Mouse (Mus musculus) MEL (cell line): ENCODE measurements around the gene Msi2. TPM values are rescaled to one million over a fixed set of nuclear protein-coding genes. Genes with fewer than 3 reads are reported as not detected.

Experiments used
- DNase-seq: peaks from one replicate; pipeline ENCODE4 v3.0.0; 2011; ENCODE audit warnings: low read depth, low spot score
- H3K27ac ChIP-seq: 2 replicates; pipeline ENCODE4 v1.5.1; 2012; ENCODE audit warnings: low read depth, mild to moderate bottlenecking, control low read depth, low read length, moderate library complexity; ENCODE audit not compliant: control insufficient read depth
- H3K27me3 ChIP-seq, 2 experiments: fragments of 150-350 bp in 1 of 2; sonication (generic) in 1 of 2; 2 replicates each; pipeline ENCODE4 v1.6.1; 2012; ENCODE audit warnings: low read length in 2 of 2, mild to moderate bottlenecking in 2 of 2, improper control_type of control experiment in 1 of 2, moderate library complexity in 1 of 2; ENCODE audit not compliant: insufficient read depth in 2 of 2, control insufficient read depth in 1 of 2
- H3K36me3 ChIP-seq, 2 experiments: 2 replicates each; pipeline ENCODE4 v1.6.1; 2012 to 2014; ENCODE audit warnings: low read length in 2 of 2, improper control_type of control experiment in 1 of 2, inconsistent platforms in 1 of 2, mild to moderate bottlenecking in 1 of 2; ENCODE audit not compliant: insufficient read depth in 2 of 2, control insufficient read depth in 1 of 2
- H3K4me1 ChIP-seq, 2 experiments: fragments of 150-350 bp in 1 of 2; sonication (generic) in 1 of 2; 2 replicates each; pipeline ENCODE4 v1.6.1; 2012; ENCODE audit warnings: low read length in 2 of 2, improper control_type of control experiment in 1 of 2, mild to moderate bottlenecking in 1 of 2; ENCODE audit not compliant: insufficient read depth in 2 of 2, control insufficient read depth in 1 of 2
- H3K4me3 ChIP-seq, 2 experiments: fragments of 150-350 bp in 1 of 2; sonication (generic) in 1 of 2; 2 replicates each; pipeline ENCODE4 v1.5.1; 2012; ENCODE audit warnings: low read depth in 2 of 2, low read length in 2 of 2, mild to moderate bottlenecking in 2 of 2, moderate library complexity in 2 of 2, control low read depth in 1 of 2, improper control_type of control experiment in 1 of 2; ENCODE audit not compliant: control insufficient read depth in 1 of 2, insufficient read depth in 1 of 2
- H3K79me2 ChIP-seq: 2 replicates; pipeline ENCODE4 v1.6.1; 2012; ENCODE audit warnings: mild to moderate bottlenecking, low read length, moderate library complexity; ENCODE audit not compliant: control insufficient read depth, poor library complexity, insufficient read depth
- H3K9ac ChIP-seq: 2 replicates; pipeline ENCODE4 v1.6.1; 2012; ENCODE audit warnings: low read depth, mild to moderate bottlenecking, control low read depth, low read length, moderate library complexity; ENCODE audit not compliant: control insufficient read depth, poor library complexity, severe bottlenecking
- H3K9me3 ChIP-seq: fragments of 150-350 bp; sonication (generic); replicated peaks from 2 replicates; pipeline ENCODE4 v1.6.1; 2012; ENCODE audit warnings: mild to moderate bottlenecking, low read length, improper control_type of control experiment, moderate library complexity; ENCODE audit not compliant: insufficient read depth
- BHLHE40 ChIP-seq: IDR thresholded peaks from 2 replicates; pipeline ENCODE4 v1.6.1; 2012; ENCODE audit warnings: low read depth, mild to moderate bottlenecking, inconsistent platforms, low read length, improper control_type of control experiment, borderline replicate concordance
- CHD1 ChIP-seq: IDR thresholded peaks from 2 replicates; pipeline ENCODE4 v1.6.1; 2012; ENCODE audit warnings: low read depth, mild to moderate bottlenecking, inconsistent platforms, low read length, improper control_type of control experiment
- CHD2 ChIP-seq: IDR thresholded peaks from 2 replicates; pipeline ENCODE4 v1.6.1; 2011; ENCODE audit warnings: low read length, improper control_type of control experiment
- ETS1 ChIP-seq: IDR thresholded peaks from 2 replicates; pipeline ENCODE4 v1.6.1; 2012; ENCODE audit warnings: low read depth, mild to moderate bottlenecking, inconsistent platforms, low read length, improper control_type of control experiment, moderate library complexity
- GABPA ChIP-seq: IDR thresholded peaks from 2 replicates; pipeline ENCODE4 v1.6.1; 2012; ENCODE audit warnings: low read depth, mild to moderate bottlenecking, inconsistent platforms, low read length, improper control_type of control experiment, moderate library complexity
- HCFC1 ChIP-seq: IDR thresholded peaks from 2 replicates; pipeline ENCODE4 v1.6.1; 2012; ENCODE audit warnings: low read depth, mild to moderate bottlenecking, inconsistent platforms, low read length, improper control_type of control experiment, moderate library complexity
- JUND ChIP-seq: IDR thresholded peaks from 2 replicates; pipeline ENCODE4 v1.6.1; 2011; ENCODE audit warnings: low read depth, mild to moderate bottlenecking, improper control_type of control experiment, low read length
- MAX ChIP-seq: IDR thresholded peaks from 2 replicates; pipeline ENCODE4 v1.6.1; 2011; ENCODE audit warnings: low read length, improper control_type of control experiment
- MAZ ChIP-seq: IDR thresholded peaks from 2 replicates; pipeline ENCODE4 v1.6.1; 2012; ENCODE audit warnings: low read depth, mild to moderate bottlenecking, inconsistent platforms, low read length, improper control_type of control experiment
- RAD21 ChIP-seq: IDR thresholded peaks from 2 replicates; pipeline ENCODE4 v1.6.1; 2011; ENCODE audit warnings: mild to moderate bottlenecking, low read depth, low read length, improper control_type of control experiment
- RCOR1 ChIP-seq: IDR thresholded peaks from 2 replicates; pipeline ENCODE4 v1.6.1; 2012; ENCODE audit warnings: low read depth, mild to moderate bottlenecking, inconsistent platforms, low read length, improper control_type of control experiment
- USF1 ChIP-seq: IDR thresholded peaks from 2 replicates; pipeline ENCODE4 v1.6.1; 2014; ENCODE audit warnings: low read depth, mild to moderate bottlenecking, inconsistent platforms, low read length, improper control_type of control experiment, moderate library complexity
- USF2 ChIP-seq, 2 experiments: IDR thresholded peaks; 2 replicates each; pipeline ENCODE4 v1.6.1; 2011 to 2012; ENCODE audit warnings: improper control_type of control experiment in 2 of 2, low read length in 2 of 2, borderline replicate concordance in 1 of 2, inconsistent platforms in 1 of 2, low read depth in 1 of 2, mild to moderate bottlenecking in 1 of 2; ENCODE audit not compliant: insufficient read depth in 1 of 2
- ZMIZ1 ChIP-seq: IDR thresholded peaks from 2 replicates; pipeline ENCODE4 v1.6.1; 2012; ENCODE audit warnings: low read depth, mild to moderate bottlenecking, inconsistent platforms, low read length, improper control_type of control experiment, moderate library complexity
- ZNF384 ChIP-seq: IDR thresholded peaks from 2 replicates; pipeline ENCODE4 v1.6.1; 2012; ENCODE audit warnings: low read depth, mild to moderate bottlenecking, inconsistent platforms, low read length, improper control_type of control experiment
- polyA plus RNA-seq, 2 experiments: library from polyadenylated mRNA; stranded (reverse) in 1 of 2; unstranded in 1 of 2; fragments of >175 nt in 1 of 2; fragments of >200 nt in 1 of 2; gene quantifications; 2 replicates each; pipeline versions ENCODE4 v1.2.1 to v1.2.4; 2012; ENCODE audit warnings: low replicate concordance in 2 of 2, low read depth in 1 of 2; ENCODE audit not compliant: insufficient read length in 2 of 2, insufficient read depth in 1 of 2, missing spikeins in 1 of 2
- total RNA-seq: library from RNA; depleted of rRNA; stranded (reverse); fragments of 300-350 nt; gene quantifications from 2 replicates; pipeline ENCODE4 v1.2.3, GENCODE M21; 2012

The Msi2 gene
- total and polyA plus RNA-seq, 3 experiments: 16.2 to 29.7 TPM; not detected in 1

- no peak overlapping the region for H3K9ac ChIP-seq
- H3K36me3 ChIP-seq: peaks cover 0 to 25% of the 10 kb centered on the region in 2 experiments; a peak in 3 of 4 replicates
- H3K4me3 ChIP-seq: no peak overlapping the region
- DNase-seq: no peak
- no peaks in the 10 kb centered on the region for H3K27me3 ChIP-seq
- no peaks in the 10 kb centered on the region for H3K9me3 ChIP-seq
- peaks cover 24 to 35% of the 10 kb centered on the region in 2 experiments for H3K4me1 ChIP-seq
- no peaks in the 10 kb centered on the region for H3K79me2 ChIP-seq
- H3K27ac ChIP-seq: no peak overlapping the region
- TF ChIP-seq BHLHE40 (no peak), RCOR1 (no peak), MAZ (no peak), GABPA (no peak), USF2 (IDR thresholded peaks at IDR 0.05; ENCODE audit: borderline replicate concordance in 1 of 2, insufficient read depth in 1 of 2, low read depth in 1 of 2, low read length in 2 of 2) (no peak), ZNF384 (no peak), RAD21 (no peak)
- TF ChIP-seq, all 39 proteins: peak for 0
Observed at GRCm38 (mm10) chr11:88549529-88549900, 168.8 kb downstream of the Msi2 start.

- Histone ChIP-seq H3K4me1 (peaks cover 21 to 30% of the 10 kb centered on the region in 2 experiments), H3K36me3 (peaks cover 0 to 20% of the 10 kb centered on the region in 2 experiments; a peak in 3 of 4 replicates), H3K27ac (no peak overlapping the region), H3K27me3 (no peaks in the 10 kb centered on the region), H3K9ac (no peak overlapping the region), H3K9me3 (no peaks in the 10 kb centered on the region), H3K79me2 (no peaks in the 10 kb centered on the region), H3K4me3 (no peak overlapping the region)
- no peak for DNase-seq
- no peak for TF ChIP-seq JUND
- no peak for TF ChIP-seq CHD2
- TF ChIP-seq, all 39 proteins: peak for 0
Observed at GRCm38 (mm10) chr11:88548832-88549528, 169.3 kb downstream of the Msi2 start.

- no peak for TF ChIP-seq ZMIZ1
- TF ChIP-seq MAX: no peak
- no peak for TF ChIP-seq GABPA
- no peak for TF ChIP-seq CHD1
- no peak for TF ChIP-seq USF1
- TF ChIP-seq ETS1: no peak
- no peak for TF ChIP-seq HCFC1
- no peak for TF ChIP-seq RAD21
- H3K36me3 ChIP-seq: peaks cover 0 to 15% of the 10 kb centered on the region in 2 experiments; a peak in 3 of 4 replicates
- no peaks in the 10 kb centered on the region for H3K27me3 ChIP-seq
- no peaks in the 10 kb centered on the region for H3K9me3 ChIP-seq
- no peak for DNase-seq
- no peaks in the 10 kb centered on the region for H3K79me2 ChIP-seq
- H3K9ac ChIP-seq: no peak overlapping the region
- no peak overlapping the region for H3K4me3 ChIP-seq
- no peak overlapping the region for H3K27ac ChIP-seq
- H3K4me1 ChIP-seq: peaks cover 15 to 24% of the 10 kb centered on the region in 2 experiments
Observed at GRCm38 (mm10) chr11:88548423-88548822, 169.9 kb downstream of the Msi2 start.
